Mouse (Mus musculus): ENCODE results near the gene Rela.

DNA sequence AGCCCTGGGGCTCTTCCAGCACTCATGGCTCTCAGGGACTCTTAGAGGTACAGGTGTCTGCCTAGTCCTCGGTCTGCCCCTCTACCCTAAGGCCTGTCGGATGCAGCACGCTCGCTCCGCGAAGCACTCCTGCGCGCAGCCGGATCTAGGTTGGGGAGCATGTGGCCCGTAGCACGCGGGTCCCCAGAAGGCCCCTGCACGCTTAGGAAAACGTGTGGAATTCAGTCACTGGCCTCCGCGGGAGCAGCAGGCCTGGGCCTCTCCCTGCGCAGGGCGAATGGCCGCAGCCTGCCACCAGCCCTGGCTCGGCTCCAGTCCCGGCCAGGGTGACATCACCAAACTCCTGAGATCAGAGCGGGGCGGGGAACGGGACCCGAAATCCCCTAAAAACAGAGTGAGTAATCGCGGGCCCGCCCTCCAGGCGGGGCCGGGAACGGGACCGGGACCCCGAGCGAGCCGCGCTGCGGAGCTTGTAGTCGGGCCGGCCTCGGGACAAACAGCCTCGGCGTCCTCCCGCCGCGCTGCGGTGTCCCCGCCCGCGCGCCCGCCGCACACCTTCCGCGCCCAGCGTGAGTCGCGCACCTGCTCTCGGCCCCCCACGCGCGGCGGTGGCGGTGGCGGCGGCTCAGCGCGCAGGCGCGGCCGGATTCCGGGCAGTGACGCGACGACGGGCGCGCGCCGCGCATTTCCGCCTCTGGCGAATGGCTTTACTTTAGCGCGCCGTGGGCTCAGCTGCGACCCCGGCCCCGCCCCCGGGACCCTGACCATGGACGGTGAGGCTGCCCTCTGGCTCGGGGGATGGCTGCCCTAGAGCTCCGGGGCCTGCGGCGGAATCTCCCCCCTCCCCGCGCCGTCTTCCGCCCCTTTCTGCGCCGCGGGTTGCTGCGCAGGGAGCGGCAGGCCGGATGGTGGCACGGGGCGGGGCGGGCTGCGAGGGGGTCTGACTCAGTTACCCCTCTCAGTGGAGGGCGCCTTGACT lies at the start of gene Rela:
- no peak for TF ChIP-seq CTCF (IDR thresholded peaks at IDR 0.05; ENCODE audit: extremely low read depth, insufficient read length, insufficient replicate concordance, low read depth, low read length)
- TF ChIP-seq POLR2A (IDR thresholded peaks at IDR 0.05; ENCODE audit: low read depth, low read length): peak; percentile 62

All from small intestine, adult 2 months (tissue).